Mouse (Mus musculus) frontal cortex, postnatal 25 days (tissue): ENCODE results near the gene Olfr1239.

Source experiments
- DNase-seq, 2 experiments: peaks; one replicate each; pipeline ENCODE4 v3.0.0; 2022; ENCODE audit warnings: low spot score in 2 of 2

Olfr1239 gene

DNA sequence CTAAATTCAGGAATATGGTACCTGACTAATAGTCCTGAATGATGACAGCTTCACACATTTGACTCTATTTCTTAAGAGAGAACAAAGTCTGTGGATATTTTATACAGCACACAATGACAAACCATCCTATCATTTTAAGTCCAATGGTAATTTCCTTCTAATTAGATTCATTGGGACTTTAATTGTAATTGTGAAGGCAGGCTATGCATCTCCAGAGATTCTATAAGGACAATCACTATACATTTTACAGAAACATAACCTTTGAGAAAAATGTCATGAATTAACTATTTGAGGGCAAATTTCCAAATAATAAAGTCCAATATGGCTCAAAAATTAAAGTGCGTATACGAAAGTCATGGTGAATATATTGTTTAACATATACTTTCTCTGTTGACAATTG lies at the start of gene Olfr1239:
Olfr1239 (minus strand) TSS at position 101 of the 400 bp plus-strand sequence.
- DNase-seq: no peak

DNA sequence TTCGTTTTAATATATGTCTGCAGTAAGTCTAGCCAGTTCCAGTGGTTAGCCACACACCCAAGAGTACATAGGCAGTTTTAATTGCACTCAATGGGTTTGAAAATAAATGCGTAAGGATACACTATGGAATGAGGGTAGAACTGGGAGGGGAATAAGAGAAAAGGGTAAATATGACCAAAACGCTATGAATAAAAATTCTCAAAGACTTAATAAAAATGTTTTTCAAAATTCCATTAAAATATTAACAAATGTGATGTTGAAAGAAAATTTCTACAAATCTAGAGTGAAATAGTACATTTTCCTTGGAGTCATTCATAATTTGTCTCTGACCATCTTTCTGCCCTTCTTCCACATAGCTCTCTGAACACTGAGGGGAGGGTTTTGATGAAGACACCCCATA lies 22.7 kb upstream of the Olfr1239 start, which contains the start of gene Olfr1240:
Olfr1240 (minus strand) TSS at position 101 of the 400 bp plus-strand sequence.
- no peak for DNase-seq

DNA sequence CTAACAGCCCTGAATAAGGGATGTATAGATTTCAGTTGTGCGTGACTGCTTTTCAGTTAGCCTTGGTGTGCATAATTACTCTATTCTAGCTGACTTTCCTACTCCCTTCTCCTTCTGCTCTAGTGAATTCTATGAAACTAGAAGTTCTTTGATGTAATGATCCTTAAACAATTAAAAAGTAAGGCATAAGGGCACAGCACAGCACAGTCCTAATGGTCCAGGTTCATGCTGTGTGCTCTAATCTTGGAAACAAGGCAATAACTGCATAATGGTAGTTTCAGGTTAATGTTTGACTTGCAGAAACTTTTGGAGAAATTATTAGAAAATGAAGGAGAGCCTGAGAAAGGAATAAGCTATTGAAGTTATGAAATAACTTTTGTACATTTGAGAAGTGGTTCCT lies 5.7 kb downstream of the Olfr1239 start:
- no peak for DNase-seq

DNA sequence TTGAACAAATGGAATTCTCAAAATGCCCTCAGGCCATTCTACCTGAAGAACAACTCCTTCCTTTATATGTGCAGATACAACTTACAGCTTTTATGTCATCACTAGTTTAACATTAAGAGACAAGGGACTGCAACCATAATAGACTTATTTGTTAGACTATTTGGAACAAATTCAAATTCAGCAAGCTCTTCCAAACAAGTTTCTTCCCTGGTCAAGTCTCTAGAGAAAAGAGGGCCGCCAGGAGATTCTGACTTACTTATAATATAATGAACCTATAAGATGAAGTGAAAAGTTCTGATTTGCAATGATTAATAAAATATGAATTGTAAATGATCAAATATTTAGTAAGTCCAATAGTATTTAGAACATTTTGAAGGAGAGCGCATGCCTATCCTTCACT lies 10.6 kb downstream of the Olfr1239 start, which contains the start of gene Olfr1238:
Olfr1238 (minus strand) TSS at position 101 of the 400 bp plus-strand sequence.
- DNase-seq: no peak

DNA sequence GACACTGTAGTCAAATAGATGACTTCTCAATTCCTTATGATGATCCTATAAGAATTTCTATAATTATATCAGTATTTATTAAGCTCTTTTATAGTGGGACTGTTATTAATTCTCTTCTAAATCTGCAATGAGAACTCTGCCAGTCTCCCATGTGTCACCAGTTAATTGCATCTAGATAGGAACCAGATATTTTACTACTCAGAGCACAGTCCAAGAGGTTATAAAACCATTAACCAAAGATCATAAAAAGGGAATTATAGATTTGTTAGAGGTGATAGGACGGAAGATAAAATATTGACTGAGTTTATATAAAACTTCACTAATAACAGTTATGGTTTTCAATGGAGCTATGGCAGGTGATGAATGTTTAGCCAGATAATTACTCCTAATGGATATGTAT lies 19.3 kb downstream of the Olfr1239 start:
- no peak for DNase-seq
